ENCODE assay signal across 12 mouse cellular contexts in genomic region chr14:31509911-31510310, GRCm38 (mm10). TPM values are rescaled to one million over a fixed set of nuclear protein-coding genes. Genes with fewer than 3 reads are reported as not detected.
DNase-seq lines count a peak whose midpoint lies in the region; ATAC-seq and TF ChIP-seq lines count a peak whose summit lies in the region.
"Had no signal": no experiment of that assay in that cellular context is flagged by ENCODE, and none has a peak within 500 bp of the region (broad histone marks: within the 10 kb centered on the region; RNA-seq: fewer than 3 reads in every experiment).

No protein-coding gene starts in this region.

- no peaks in the 10 kb centered on the region for H3K27me3 ChIP-seq in kidney, adult 2 months (replicated peaks; ENCODE audit: control insufficient read depth, insufficient read depth, low read length)
- H3K27me3 ChIP-seq: embryonic facial prominence, embryonic 12.5 days; forebrain, embryonic 13.5 days had no signal

- WGBS in kidney, adult 2 months, result 97% methylated on average over 2 of the region's 2 CpGs

- H3K4me3 ChIP-seq in kidney, adult 2 months (ENCODE audit: insufficient read depth, low read depth, low read length), result no peak overlapping the region
- H3K4me3 ChIP-seq: embryonic facial prominence, embryonic 12.5 days; forebrain, embryonic 13.5 days had no signal

- H3K27ac ChIP-seq in kidney, adult 2 months (ENCODE audit: insufficient read depth, low read depth, low read length), result no peak overlapping the region
- H3K27ac ChIP-seq: embryonic facial prominence, embryonic 12.5 days; forebrain, embryonic 13.5 days; macrophage had no signal

- peaks cover 5% of the 10 kb centered on the region for H3K36me3 ChIP-seq in kidney, adult 2 months (ENCODE audit: control insufficient read depth, insufficient read depth, low read length)

- no peaks in the 10 kb centered on the region for H3K4me1 ChIP-seq in kidney, adult 2 months (ENCODE audit: control insufficient read depth, insufficient read depth, low read length)
- H3K4me1 ChIP-seq: embryonic facial prominence, embryonic 12.5 days; forebrain, embryonic 13.5 days had no signal

- no peak for TF ChIP-seq CTCF in kidney, adult 2 months (conservative IDR thresholded peaks at IDR 0.05; ENCODE audit: insufficient read depth, insufficient read length, low read depth, low read length)

- ATAC-seq in megakaryocyte-erythroid progenitor cell, adult 5-6 weeks (replicated peaks; ENCODE audit: low FRiP score, low TSS enrichment, poor library complexity, severe bottlenecking), result no peak
- ATAC-seq: forebrain, embryonic 13.5 days had no signal

- TF ChIP-seq POLR2A in kidney, adult 2 months (IDR thresholded peaks at IDR 0.05; ENCODE audit: low read depth, low read length), result no peak

- peak; percentile 71 to 74 for DNase-seq in cerebellum, postnatal 10 days
- no peak for DNase-seq in cerebellum, adult 11 months
- DNase-seq in kidney, adult 2 months, result peak; percentile 38
- DNase-seq in kidney, postnatal 14 days, result no peak
- DNase-seq in 3T3-L1 (ENCODE audit: low read depth, low spot score), result peak; percentile 77
- DNase-seq in adrenal gland, postnatal 14 days, result peak; percentile 76
- DNase-seq in frontal cortex, postnatal 10 days (ENCODE audit: low spot score in 2 of 2), result no peak
- DNase-seq: thymus, postnatal 25 days had no signal

RNA-seq across cellular contexts. Expression of gene Mettl6, which starts 15.1 kb away (rescaled TPM):
- polyA plus RNA-seq in kidney, adult 2 months (2012; rRNA removed), result 5.9 and 9.2 TPM in 2 replicates
- total RNA-seq in adrenal gland, postnatal 14 days (2021), result 22.0 and 30.2 TPM in 2 replicates
- total RNA-seq in megakaryocyte-erythroid progenitor cell, adult 5-6 weeks (2014; fragmentation: Nextera tagmentation), result 32.3 and 35.0 TPM in 2 replicates
- total RNA-seq in megakaryocyte-erythroid progenitor cell, adult 5-6 weeks (2017), result 47.2 and 79.6 TPM in 2 replicates

RNA-seq across cellular contexts. Expression of gene Eaf1, which starts 15.7 kb away (rescaled TPM):
- polyA plus RNA-seq in kidney, adult 2 months (2012; rRNA removed), result 34.3 and 34.7 TPM in 2 replicates
- total RNA-seq in adrenal gland, postnatal 14 days (2021), result 41.5 and 44.2 TPM in 2 replicates
- 40.1 and 42.9 TPM in 2 replicates for total RNA-seq in megakaryocyte-erythroid progenitor cell, adult 5-6 weeks (2014; fragmentation: Nextera tagmentation)
- 23.8 and 24.5 TPM in 2 replicates for total RNA-seq in megakaryocyte-erythroid progenitor cell, adult 5-6 weeks (2017)

Comparison
In these comparisons a context has a peak if more than half of its experiments do, and no peak if none do; other contexts are left out.
1. DNase-seq: peak in cerebellum, postnatal 10 days (2 of 2), kidney, adult 2 months (single experiment), 3T3-L1 (single experiment) and adrenal gland, postnatal 14 days (single experiment); none in cerebellum, adult 11 months (single experiment), kidney, postnatal 14 days (single experiment) and frontal cortex, postnatal 10 days (0 of 2).